Mouse (Mus musculus) liver, embryonic 16.5 days (tissue): Measurements from ENCODE around the gene Plekhg6. TPM values are rescaled to one million over a fixed set of nuclear protein-coding genes. Genes with fewer than 3 reads are reported as not detected.
A peak's percentile ranks its signal among the peaks of the same experiment; 100 is the strongest.

ENCODE experiments used
- ATAC-seq: fragments of 200-750 bp; cut with Nextera tagmentation; 2 replicates; pipeline ENCODE4 v1.8.0; 2017; ENCODE audit warnings: low read depth, mild to moderate bottlenecking, moderate number of reproducible peaks, moderate library complexity
- H3K27ac ChIP-seq: fragments of 300-500 bp; sonication (generic); 2 replicates; pipeline ENCODE4 v1.5.1; 2014; ENCODE audit warnings: mild to moderate bottlenecking, low read length
- H3K27me3 ChIP-seq: fragments of 300-500 bp; sonication (generic); 2 replicates; pipeline ENCODE4 v1.6.1; 2014; ENCODE audit warnings: low read depth, low read length, mixed read lengths; ENCODE audit not compliant: control insufficient read depth, insufficient read depth
- H3K36me3 ChIP-seq: fragments of 300-500 bp; sonication (generic); 2 replicates; pipeline ENCODE4 v1.6.1; 2014; ENCODE audit warnings: mild to moderate bottlenecking; ENCODE audit not compliant: control insufficient read depth, insufficient read depth
- H3K4me1 ChIP-seq: fragments of 300-500 bp; sonication (generic); 2 replicates; pipeline ENCODE4 v1.6.1; 2014; ENCODE audit warnings: low read depth, low read length, mixed read lengths; ENCODE audit not compliant: control insufficient read depth
- H3K4me2 ChIP-seq: fragments of 300-500 bp; sonication (generic); 2 replicates; pipeline ENCODE4 v1.6.1; 2014; ENCODE audit warnings: low read depth, low read length, mixed read lengths
- H3K4me3 ChIP-seq: fragments of 300-500 bp; sonication (generic); 2 replicates; pipeline ENCODE4 v1.5.1; 2014; ENCODE audit warnings: low read depth, mild to moderate bottlenecking, low read length
- H3K9ac ChIP-seq: fragments of 300-500 bp; sonication (generic); 2 replicates; pipeline ENCODE4 v1.6.1; 2014; ENCODE audit warnings: low read depth, low read length
- H3K9me3 ChIP-seq: fragments of 300-500 bp; sonication (generic); replicated peaks from 2 replicates; pipeline ENCODE4 v1.6.1; 2016; ENCODE audit warnings: low read length; ENCODE audit not compliant: control insufficient read depth
- WGBS: fragments of 180-500 bp; shearing (Covaris S2); extraction: QIAGEN DNeasy Blood & Tissue Kit; methylation state at CpG from one replicate; pipeline ENCODE4 v1.1.7; 2014; ENCODE audit not compliant: insufficient replicate concordance; 5-methylcytosine and 5-hydroxymethylcytosine counted together
- polyA plus RNA-seq: library from polyadenylated mRNA; unstranded; fragments of >200 nt; fragmentation: Nextera tagmentation; extraction: Ambion mirVana; gene quantifications from 2 replicates; pipeline ENCODE4 v1.2.1, GENCODE M21; 2015

The Plekhg6 gene
- polyA plus RNA-seq, 1 experiment from 2014 or later = 0.86 TPM

DNA sequence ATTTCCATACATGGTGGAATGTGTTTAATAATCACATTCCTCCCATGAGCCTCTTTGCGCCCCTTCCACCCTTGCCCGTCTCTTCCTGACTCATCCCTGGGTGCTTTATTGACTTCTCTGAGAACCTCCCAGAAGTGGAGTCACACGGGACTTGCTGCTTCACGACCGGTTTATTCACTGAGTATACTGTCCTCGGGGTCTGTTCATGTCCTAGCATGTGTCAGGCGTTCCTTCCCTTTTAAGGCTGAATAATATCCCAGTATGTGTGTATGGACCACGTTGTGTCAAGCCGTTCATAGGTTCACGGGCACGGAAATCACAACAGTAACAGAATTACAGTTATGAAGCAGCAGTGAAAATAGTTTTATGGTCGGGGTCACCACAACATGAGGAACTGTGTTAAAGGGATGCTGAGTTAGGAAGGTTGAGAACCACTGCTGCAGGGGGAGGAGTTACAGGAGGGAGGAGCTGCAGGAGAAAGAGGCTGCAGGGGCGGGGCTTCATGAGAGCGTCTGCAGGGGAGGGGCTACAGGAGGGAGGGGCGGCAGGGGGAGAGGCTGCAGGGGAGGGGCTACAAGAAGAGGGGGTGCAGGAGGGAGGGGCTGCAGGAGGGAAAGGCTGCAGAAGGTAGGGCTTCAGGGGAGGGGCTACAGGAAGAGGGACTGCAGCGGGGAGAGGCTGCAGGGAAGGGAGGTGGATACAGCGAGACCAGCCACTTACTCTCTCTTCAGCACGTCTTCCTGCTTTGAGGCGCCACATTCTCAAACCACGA is 41.6 kb upstream of the Plekhg6 start:
- Histone ChIP-seq H3K4me3 (peak overlapping the region; percentile 20; the same call in 1 of the 2 replicates), H3K27me3 (peaks cover 2% of the 10 kb centered on the region; the same call in 1 of the 2 replicates), H3K36me3 (no peaks in the 10 kb centered on the region), H3K9me3 (no peaks in the 10 kb centered on the region), H3K27ac (no peak overlapping the region), H3K4me1 (peaks cover 9% of the 10 kb centered on the region), H3K4me2 (peak overlapping the region; percentile 40), H3K9ac (no peak overlapping the region)
- ATAC-seq = peak; percentile 54
- WGBS = 17% methylated on average over 20 of the region's 20 CpGs

DNA sequence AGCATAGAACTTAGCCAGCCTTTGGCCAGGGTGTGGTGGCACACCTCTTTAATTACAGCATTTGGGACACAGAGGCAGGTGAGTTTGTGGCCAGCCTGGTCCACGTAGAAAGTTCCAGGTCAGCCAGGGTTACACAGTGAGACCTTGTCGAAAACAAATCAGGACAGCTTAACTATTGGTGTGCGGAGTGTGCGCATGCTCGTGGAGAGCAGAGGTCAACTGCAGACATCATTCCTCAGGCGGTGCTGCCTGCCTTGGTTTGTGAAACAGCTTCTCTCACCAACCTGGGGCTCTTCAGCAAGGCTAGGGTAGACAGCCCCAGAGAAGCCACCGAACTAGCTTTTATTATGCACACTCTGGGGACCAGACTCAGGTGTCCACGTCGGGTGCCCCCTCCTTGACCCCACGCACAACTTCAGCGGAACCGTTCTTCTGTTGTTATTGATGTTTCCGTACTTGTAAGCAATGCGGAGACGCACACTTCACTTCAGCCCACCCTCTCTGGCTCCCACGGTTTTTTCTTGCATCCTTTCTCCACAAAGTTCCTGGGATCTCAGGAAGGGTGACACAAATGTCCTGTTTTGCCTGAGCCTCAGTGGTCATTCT is 40.0 kb upstream of the Plekhg6 start:
- 68% methylated on average over 16 of the region's 16 CpGs for WGBS
- H3K4me1 ChIP-seq = peaks cover 3% of the 10 kb centered on the region
- no peak overlapping the region for H3K4me3 ChIP-seq
- H3K9ac ChIP-seq = no peak overlapping the region
- no peaks in the 10 kb centered on the region for H3K9me3 ChIP-seq
- no peak overlapping the region for H3K27ac ChIP-seq
- 0 out of 2 replicates have a peak, but pooled peaks have one; percentile 30 for ATAC-seq
- H3K4me2 ChIP-seq = no peak overlapping the region
- peaks cover 2% of the 10 kb centered on the region; the same call in 1 of the 2 replicates for H3K27me3 ChIP-seq
- no peaks in the 10 kb centered on the region for H3K36me3 ChIP-seq

DNA sequence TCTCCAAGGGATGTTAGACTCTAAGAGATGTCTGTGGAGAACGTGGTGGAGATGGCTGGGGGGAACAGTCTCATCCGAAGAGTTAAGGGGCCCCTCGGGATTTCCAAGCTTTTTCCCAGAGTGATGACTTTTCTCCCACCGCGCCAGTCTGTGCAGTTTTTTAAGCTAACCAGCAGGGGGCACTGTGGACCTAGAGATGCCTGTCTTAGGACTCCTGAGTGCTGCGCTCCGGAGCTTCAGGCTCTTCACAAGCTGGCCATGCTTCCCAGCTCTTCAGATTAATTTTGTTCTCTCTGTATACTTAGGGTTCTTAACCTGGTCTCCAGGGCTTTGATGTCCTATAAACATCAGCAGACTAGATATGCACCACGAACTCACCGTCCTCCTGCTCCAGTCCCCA is 38.2 kb upstream of the Plekhg6 start:
- ATAC-seq = no peak
- H3K9me3 ChIP-seq = no peaks in the 10 kb centered on the region
- H3K27ac ChIP-seq = no peak overlapping the region
- no peak overlapping the region for H3K9ac ChIP-seq
- no peak overlapping the region for H3K4me2 ChIP-seq
- H3K36me3 ChIP-seq = no peaks in the 10 kb centered on the region
- no peaks in the 10 kb centered on the region; the same call in none of the 2 replicates for H3K4me1 ChIP-seq
- H3K27me3 ChIP-seq = peaks cover 2% of the 10 kb centered on the region; the same call in 1 of the 2 replicates
- H3K4me3 ChIP-seq = no peak overlapping the region
- WGBS = 8% methylated on average over 9 of the region's 9 CpGs

DNA sequence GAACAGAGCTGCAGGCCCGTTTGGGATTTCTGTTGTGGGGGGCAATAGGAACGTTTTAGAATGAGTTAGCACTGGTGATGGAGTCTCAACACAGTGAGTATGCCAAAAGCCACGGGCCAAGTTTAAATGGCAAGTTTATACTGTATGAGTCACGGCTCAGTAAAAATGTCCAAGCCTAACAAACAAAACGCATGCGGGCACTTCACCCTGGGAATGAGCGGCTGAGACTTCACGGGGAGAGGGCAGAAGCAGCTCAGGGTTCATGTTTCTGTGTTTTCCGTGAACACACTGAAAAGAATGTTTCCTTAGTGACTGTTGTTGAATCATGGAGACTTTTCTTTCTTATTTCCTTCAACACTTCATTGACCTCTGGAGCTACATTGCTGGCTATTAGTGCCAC is 32.7 kb upstream of the Plekhg6 start:
- no peak overlapping the region for H3K4me2 ChIP-seq
- peaks cover 2% of the 10 kb centered on the region; the same call in 1 of the 2 replicates for H3K27me3 ChIP-seq
- no peak overlapping the region for H3K9ac ChIP-seq
- no peak for ATAC-seq
- H3K36me3 ChIP-seq = no peaks in the 10 kb centered on the region
- WGBS = 67% methylated on average over 9 of the region's 9 CpGs
- H3K4me3 ChIP-seq = no peak overlapping the region
- H3K27ac ChIP-seq = no peak overlapping the region
- H3K4me1 ChIP-seq = no peaks in the 10 kb centered on the region; the same call in 1 of the 2 replicates
- H3K9me3 ChIP-seq = no peaks in the 10 kb centered on the region

DNA sequence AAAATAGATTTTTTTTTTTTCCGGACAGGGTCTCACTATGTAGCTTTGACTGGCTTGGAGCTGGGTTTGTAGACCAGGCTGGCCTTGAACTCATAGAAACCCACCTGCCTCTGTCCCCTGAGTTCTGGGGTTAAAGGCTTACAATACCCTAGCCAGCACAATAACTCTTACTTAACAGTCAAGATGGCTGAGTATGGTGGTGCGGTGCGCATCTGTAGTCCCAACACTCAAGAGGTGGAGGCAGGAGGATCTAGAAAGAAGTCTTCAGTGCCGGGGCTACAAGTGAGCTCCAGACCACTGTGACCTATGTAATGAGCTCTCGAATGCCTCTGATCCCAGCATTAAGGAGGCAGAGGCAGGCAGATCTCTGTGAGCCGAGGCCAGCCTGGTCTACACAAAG is 31.1 kb upstream of the Plekhg6 start:
- H3K4me2 ChIP-seq = no peak overlapping the region
- H3K9me3 ChIP-seq = no peaks in the 10 kb centered on the region
- ATAC-seq = no peak
- no peak overlapping the region for H3K9ac ChIP-seq
- H3K27me3 ChIP-seq = no peaks in the 10 kb centered on the region
- H3K4me1 ChIP-seq = no peaks in the 10 kb centered on the region; the same call in 1 of the 2 replicates
- no peak overlapping the region for H3K27ac ChIP-seq
- no peaks in the 10 kb centered on the region for H3K36me3 ChIP-seq
- 71% methylated on average over 6 of the region's 6 CpGs for WGBS
- H3K4me3 ChIP-seq = no peak overlapping the region

DNA sequence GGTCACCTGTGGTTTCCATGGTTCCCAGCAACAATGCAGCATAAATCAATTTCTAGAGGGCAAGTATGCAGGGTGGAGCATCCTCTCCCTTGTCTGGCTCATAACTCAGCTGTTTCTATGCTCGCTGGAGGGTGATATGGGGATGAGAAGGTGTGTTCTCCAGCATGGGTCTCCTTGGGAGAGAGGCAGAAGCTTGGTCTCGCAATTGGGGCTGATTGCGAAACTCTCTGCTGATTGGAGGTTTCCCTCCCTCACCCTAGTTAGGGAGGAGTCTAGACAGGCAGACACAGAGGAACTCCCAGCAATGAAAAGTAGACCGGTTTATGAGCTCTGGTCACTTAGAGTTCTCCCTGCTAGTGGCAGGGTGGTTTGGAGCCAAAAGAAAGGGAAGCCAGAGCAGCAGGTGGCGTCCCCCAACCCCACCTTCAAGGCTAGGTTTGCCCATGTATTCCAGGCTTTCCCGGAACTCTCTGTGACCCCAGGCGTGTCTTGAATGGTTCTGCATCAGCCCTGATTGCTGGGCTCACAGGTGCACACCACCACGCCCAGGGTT is 30.5 kb upstream of the Plekhg6 start:
- H3K36me3 ChIP-seq = no peaks in the 10 kb centered on the region
- H3K4me3 ChIP-seq = no peak overlapping the region
- H3K9me3 ChIP-seq = no peaks in the 10 kb centered on the region
- H3K4me2 ChIP-seq = no peak overlapping the region
- WGBS = 20% methylated on average over 8 of the region's 8 CpGs
- H3K27me3 ChIP-seq = no peaks in the 10 kb centered on the region
- H3K4me1 ChIP-seq = no peaks in the 10 kb centered on the region; the same call in 1 of the 2 replicates
- no peak overlapping the region for H3K9ac ChIP-seq
- ATAC-seq = peak; percentile 56
- no peak overlapping the region for H3K27ac ChIP-seq

DNA sequence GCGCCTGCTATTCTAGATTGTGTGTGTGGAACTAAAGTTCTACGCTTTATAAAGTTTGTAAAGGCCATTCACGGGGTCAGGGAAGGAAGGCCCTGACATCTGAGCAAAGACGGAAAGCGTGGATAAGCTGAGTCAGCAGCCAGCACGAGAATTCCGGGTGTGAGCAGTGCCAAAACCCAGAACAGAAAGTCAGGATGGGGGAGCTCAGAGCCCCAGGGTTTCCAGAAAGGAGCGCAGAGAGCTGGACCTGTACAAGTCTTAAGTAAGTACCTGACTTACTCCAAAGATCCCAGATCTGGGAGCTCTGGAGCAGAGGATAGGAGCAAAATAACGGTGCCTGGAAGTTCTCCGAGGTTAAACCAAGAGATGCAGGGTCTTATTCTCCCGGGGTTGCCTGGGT is 30.0 kb upstream of the Plekhg6 start:
- 47% methylated on average over 11 of the region's 11 CpGs for WGBS
- Histone ChIP-seq H3K36me3 (no peaks in the 10 kb centered on the region), H3K9me3 (no peaks in the 10 kb centered on the region), H3K4me2 (no peak overlapping the region), H3K9ac (no peak overlapping the region), H3K4me3 (no peak overlapping the region), H3K27me3 (no peaks in the 10 kb centered on the region), H3K27ac (no peak overlapping the region), H3K4me1 (no peaks in the 10 kb centered on the region; the same call in 1 of the 2 replicates)
- ATAC-seq = no peak

DNA sequence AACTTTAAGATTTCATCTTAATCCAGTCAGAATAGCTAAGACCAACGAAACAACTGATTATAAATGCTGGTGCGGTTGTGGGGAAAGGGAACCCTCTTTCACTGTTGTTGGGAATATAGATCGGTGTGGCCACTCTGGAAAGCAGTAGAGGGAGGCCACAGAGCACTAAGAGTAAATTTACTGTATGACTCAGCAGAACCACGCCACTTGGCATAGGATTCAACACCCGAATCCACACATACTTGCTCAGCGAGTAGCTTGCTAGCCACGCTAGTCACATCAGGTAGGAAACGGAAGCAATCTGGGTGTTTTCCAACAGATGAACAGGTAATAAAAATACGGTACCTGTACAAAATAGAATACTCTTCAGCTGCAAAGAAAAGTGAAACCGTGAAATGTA is 27.1 kb upstream of the Plekhg6 start:
- H3K4me1 ChIP-seq = no peaks in the 10 kb centered on the region; the same call in 1 of the 2 replicates
- 69% methylated on average over 10 of the region's 10 CpGs for WGBS
- ATAC-seq = no peak
- H3K4me3 ChIP-seq = no peak overlapping the region
- H3K9me3 ChIP-seq = no peaks in the 10 kb centered on the region
- no peak overlapping the region for H3K4me2 ChIP-seq
- H3K27ac ChIP-seq = no peak overlapping the region
- no peaks in the 10 kb centered on the region for H3K36me3 ChIP-seq
- no peaks in the 10 kb centered on the region for H3K27me3 ChIP-seq
- H3K9ac ChIP-seq = no peak overlapping the region

DNA sequence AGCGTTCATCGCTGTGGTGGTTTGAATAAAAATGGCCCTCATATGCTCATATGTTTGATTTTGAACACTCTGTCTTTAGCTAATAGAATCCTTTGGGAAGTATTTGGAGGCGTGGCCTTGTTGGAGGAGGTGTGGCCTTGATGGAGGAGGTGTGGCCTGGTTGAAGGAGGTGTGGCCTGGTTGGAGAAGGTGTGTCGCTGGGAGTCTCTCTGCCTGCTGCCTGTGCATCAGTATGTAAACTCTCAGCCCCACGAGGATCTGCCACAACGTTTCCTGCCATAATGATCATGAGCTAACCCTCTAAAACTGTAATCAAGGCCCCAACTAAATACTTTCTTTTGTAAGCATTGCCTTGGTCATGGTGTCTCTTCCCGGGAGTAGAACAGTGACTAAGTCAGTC is 26.6 kb upstream of the Plekhg6 start:
- no peak for ATAC-seq
- no peak overlapping the region for H3K9ac ChIP-seq
- no peaks in the 10 kb centered on the region for H3K9me3 ChIP-seq
- H3K4me3 ChIP-seq = no peak overlapping the region
- no peak overlapping the region for H3K4me2 ChIP-seq
- H3K36me3 ChIP-seq = no peaks in the 10 kb centered on the region
- H3K27me3 ChIP-seq = no peaks in the 10 kb centered on the region
- WGBS = 63% methylated on average over 7 of the region's 7 CpGs
- H3K4me1 ChIP-seq = no peaks in the 10 kb centered on the region; the same call in 1 of the 2 replicates
- no peak overlapping the region for H3K27ac ChIP-seq
